Mouse (Mus musculus) MEL (cell line): Measurements from ENCODE around the gene Tmem170b. TPM values are rescaled to one million over a fixed set of nuclear protein-coding genes. Genes with fewer than 3 reads are reported as not detected.

ENCODE experiments used
- DNase-seq: peaks from one replicate; pipeline ENCODE4 v3.0.0; 2011; ENCODE audit warnings: low read depth, low spot score
- H3K27ac ChIP-seq: 2 replicates; pipeline ENCODE4 v1.5.1; 2012; ENCODE audit warnings: low read depth, mild to moderate bottlenecking, control low read depth, low read length, moderate library complexity; ENCODE audit not compliant: control insufficient read depth
- H3K27me3 ChIP-seq, 2 experiments: fragments of 150-350 bp in 1 of 2; sonication (generic) in 1 of 2; 2 replicates each; pipeline ENCODE4 v1.6.1; 2012; ENCODE audit warnings: low read length in 2 of 2, mild to moderate bottlenecking in 2 of 2, improper control_type of control experiment in 1 of 2, moderate library complexity in 1 of 2; ENCODE audit not compliant: insufficient read depth in 2 of 2, control insufficient read depth in 1 of 2
- H3K36me3 ChIP-seq, 2 experiments: 2 replicates each; pipeline ENCODE4 v1.6.1; 2012 to 2014; ENCODE audit warnings: low read length in 2 of 2, improper control_type of control experiment in 1 of 2, inconsistent platforms in 1 of 2, mild to moderate bottlenecking in 1 of 2; ENCODE audit not compliant: insufficient read depth in 2 of 2, control insufficient read depth in 1 of 2
- H3K4me1 ChIP-seq, 2 experiments: fragments of 150-350 bp in 1 of 2; sonication (generic) in 1 of 2; 2 replicates each; pipeline ENCODE4 v1.6.1; 2012; ENCODE audit warnings: low read length in 2 of 2, improper control_type of control experiment in 1 of 2, mild to moderate bottlenecking in 1 of 2; ENCODE audit not compliant: insufficient read depth in 2 of 2, control insufficient read depth in 1 of 2
- H3K4me3 ChIP-seq, 2 experiments: fragments of 150-350 bp in 1 of 2; sonication (generic) in 1 of 2; 2 replicates each; pipeline ENCODE4 v1.5.1; 2012; ENCODE audit warnings: low read depth in 2 of 2, low read length in 2 of 2, mild to moderate bottlenecking in 2 of 2, moderate library complexity in 2 of 2, control low read depth in 1 of 2, improper control_type of control experiment in 1 of 2; ENCODE audit not compliant: control insufficient read depth in 1 of 2, insufficient read depth in 1 of 2
- H3K79me2 ChIP-seq: 2 replicates; pipeline ENCODE4 v1.6.1; 2012; ENCODE audit warnings: mild to moderate bottlenecking, low read length, moderate library complexity; ENCODE audit not compliant: control insufficient read depth, poor library complexity, insufficient read depth
- H3K9ac ChIP-seq: 2 replicates; pipeline ENCODE4 v1.6.1; 2012; ENCODE audit warnings: low read depth, mild to moderate bottlenecking, control low read depth, low read length, moderate library complexity; ENCODE audit not compliant: control insufficient read depth, poor library complexity, severe bottlenecking
- H3K9me3 ChIP-seq: fragments of 150-350 bp; sonication (generic); replicated peaks from 2 replicates; pipeline ENCODE4 v1.6.1; 2012; ENCODE audit warnings: mild to moderate bottlenecking, low read length, improper control_type of control experiment, moderate library complexity; ENCODE audit not compliant: insufficient read depth
- CHD1 ChIP-seq: IDR thresholded peaks from 2 replicates; pipeline ENCODE4 v1.6.1; 2012; ENCODE audit warnings: low read depth, mild to moderate bottlenecking, inconsistent platforms, low read length, improper control_type of control experiment
- E2F4 ChIP-seq: IDR thresholded peaks from 2 replicates; pipeline ENCODE4 v1.6.1; 2011; ENCODE audit warnings: low read depth, low read length, improper control_type of control experiment, borderline replicate concordance
- ELF1 ChIP-seq: IDR thresholded peaks from 2 replicates; pipeline ENCODE4 v1.6.1; 2014; ENCODE audit warnings: low read depth, mild to moderate bottlenecking, inconsistent platforms, low read length, improper control_type of control experiment, moderate library complexity
- GABPA ChIP-seq: IDR thresholded peaks from 2 replicates; pipeline ENCODE4 v1.6.1; 2012; ENCODE audit warnings: low read depth, mild to moderate bottlenecking, inconsistent platforms, low read length, improper control_type of control experiment, moderate library complexity
- GATA1 ChIP-seq: IDR thresholded peaks from 2 replicates; pipeline ENCODE4 v1.6.1; 2011; ENCODE audit warnings: low read depth, low read length, improper control_type of control experiment
- RCOR1 ChIP-seq: IDR thresholded peaks from 2 replicates; pipeline ENCODE4 v1.6.1; 2012; ENCODE audit warnings: low read depth, mild to moderate bottlenecking, inconsistent platforms, low read length, improper control_type of control experiment
- SIN3A ChIP-seq: IDR thresholded peaks from 2 replicates; pipeline ENCODE4 v1.6.1; 2012; ENCODE audit warnings: low read length, improper control_type of control experiment, inconsistent platforms
- TAL1 ChIP-seq: IDR thresholded peaks from 2 replicates; pipeline ENCODE4 v1.6.1; 2012; ENCODE audit warnings: mild to moderate bottlenecking, inconsistent platforms, low read length, moderate library complexity, mixed read lengths
- TBP ChIP-seq: IDR thresholded peaks from 2 replicates; pipeline ENCODE4 v1.8.0; 2011; ENCODE audit warnings: low read depth, low read length, improper control_type of control experiment
- polyA plus RNA-seq, 2 experiments: library from polyadenylated mRNA; stranded (reverse) in 1 of 2; unstranded in 1 of 2; fragments of >175 nt in 1 of 2; fragments of >200 nt in 1 of 2; gene quantifications; 2 replicates each; pipeline versions ENCODE4 v1.2.1 to v1.2.4; 2012; ENCODE audit warnings: low replicate concordance in 2 of 2, low read depth in 1 of 2; ENCODE audit not compliant: insufficient read length in 2 of 2, insufficient read depth in 1 of 2, missing spikeins in 1 of 2
- total RNA-seq: library from RNA; depleted of rRNA; stranded (reverse); fragments of 300-350 nt; gene quantifications from 2 replicates; pipeline ENCODE4 v1.2.3, GENCODE M21; 2012

The Tmem170b gene
- total and polyA plus RNA-seq, 3 experiments: 5.2 to 7.0 TPM; not detected in 1

GRCm38 (mm10) chr13:41682341-41683119 is 76.8 kb downstream of the Tmem170b start:
- H3K79me2 ChIP-seq: no peaks in the 10 kb centered on the region
- H3K36me3 ChIP-seq: no peaks in the 10 kb centered on the region
- no peaks in the 10 kb centered on the region for H3K9me3 ChIP-seq
- H3K4me3 ChIP-seq: no peak overlapping the region
- no peaks in the 10 kb centered on the region for H3K27me3 ChIP-seq
- TF ChIP-seq GABPA: no peak
- H3K9ac ChIP-seq: no peak overlapping the region
- H3K4me1 ChIP-seq: no peaks in the 10 kb centered on the region
- no peak overlapping the region for H3K27ac ChIP-seq
- DNase-seq: peak; percentile 2

- Histone ChIP-seq H3K9me3 (no peaks in the 10 kb centered on the region), H3K27ac (no peak overlapping the region), H3K4me1 (no peaks in the 10 kb centered on the region), H3K4me3 (no peak overlapping the region), H3K9ac (no peak overlapping the region), H3K27me3 (no peaks in the 10 kb centered on the region), H3K36me3 (no peaks in the 10 kb centered on the region), H3K79me2 (no peaks in the 10 kb centered on the region)
- no peak for DNase-seq
- TF ChIP-seq TAL1: no peak
- no peak for TF ChIP-seq GABPA
Observed at GRCm38 (mm10) chr13:41683356-41684012, 77.8 kb downstream of the Tmem170b start.

GRCm38 (mm10) chr13:41685499-41685898 is 79.8 kb downstream of the Tmem170b start:
- Histone ChIP-seq H3K4me1 (no peaks in the 10 kb centered on the region), H3K27ac (no peak overlapping the region), H3K27me3 (no peaks in the 10 kb centered on the region), H3K36me3 (no peaks in the 10 kb centered on the region), H3K9me3 (no peaks in the 10 kb centered on the region), H3K9ac (no peak overlapping the region), H3K79me2 (no peaks in the 10 kb centered on the region), H3K4me3 (no peak overlapping the region)
- no peak for TF ChIP-seq RCOR1
- TF ChIP-seq TBP: no peak
- TF ChIP-seq E2F4: no peak
- no peak for TF ChIP-seq SIN3A
- no peak for TF ChIP-seq CHD1
- TF ChIP-seq GATA1: no peak
- no peak for TF ChIP-seq ELF1
- no peak for DNase-seq
